Mouse (Mus musculus) heart, postnatal 4 days (tissue): ENCODE measurements around the gene Oas1d. TPM values are rescaled to one million over a fixed set of nuclear protein-coding genes. Genes with fewer than 3 reads are reported as not detected.
A peak's percentile ranks its signal among the peaks of the same experiment; 100 is the strongest.

Experiments used
- DNase-seq: peaks from one replicate; pipeline ENCODE4 v3.0.0; 2021
- total RNA-seq, 2 experiments: library from RNA; stranded (reverse); gene quantifications; 2 replicates each; pipeline ENCODE4 v1.2.3; 2021

Gene Oas1d
- total RNA-seq, 2 experiments from 2014 or later: not detected

DNA sequence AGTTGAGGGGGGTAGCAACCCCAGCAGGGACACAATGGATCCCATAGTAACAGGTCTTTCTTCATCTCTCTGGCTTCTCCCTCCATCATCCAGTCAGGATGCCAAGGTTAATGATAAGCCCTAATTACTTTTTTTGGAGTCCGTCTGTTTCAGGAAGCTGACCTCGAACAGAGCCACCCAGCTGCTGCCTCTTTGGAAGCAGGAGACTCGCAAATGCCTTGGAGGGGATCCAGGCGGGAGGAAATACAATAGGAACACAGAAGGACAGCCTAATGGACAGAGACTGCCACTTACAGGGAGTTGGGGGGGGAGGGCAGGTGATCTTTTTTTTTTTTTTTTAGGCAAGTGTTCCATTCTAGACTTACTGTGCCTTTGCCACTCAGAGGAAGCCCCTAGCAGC is 55.4 kb downstream of the Oas1d start:
- peak; percentile 52 for DNase-seq

Other genes starting within 250 kb of the Oas1d start
- gene Dtx1, start 202.6 kb upstream of the Oas1d start, total RNA-seq: 1 to 10 TPM in 1 of 2 experiments, under 1 TPM in 1; 0.97 to 1.5 TPM
- gene Oas2, start 164.7 kb upstream of the Oas1d start, total RNA-seq: under 1 TPM in 1 of 2 experiments, not detected in 1; 0.24 TPM
- under 1 TPM; 0.07 to 0.14 TPM for gene Oas3, start 136.9 kb upstream of the Oas1d start, total RNA-seq
- gene Oas1e, start 119.0 kb upstream of the Oas1d start, total RNA-seq: not detected
- gene Oas1c, start 102.0 kb upstream of the Oas1d start, total RNA-seq: under 1 TPM; 0.36 to 0.91 TPM
- gene Oas1f, start 67.2 kb upstream of the Oas1d start, total RNA-seq: not detected
- not detected for gene Oas1h, start 53.1 kb upstream of the Oas1d start, total RNA-seq
- not detected for gene Oas1g, start 26.9 kb upstream of the Oas1d start, total RNA-seq
- gene Oas1a, start 7.0 kb upstream of the Oas1d start, total RNA-seq: under 1 TPM; 0.36 to 0.38 TPM
- under 1 TPM in 1 of 2 experiments, not detected in 1; 0.07 TPM for gene Rph3a, start 95.6 kb downstream of the Oas1d start, total RNA-seq